Mouse (Mus musculus) activated CD4-positive, CD25-positive, alpha-beta regulatory T cell, adult 4 months (primary cell): ENCODE data around the gene 4930516K23Rik. TPM values are rescaled to one million over a fixed set of nuclear protein-coding genes. Genes with fewer than 3 reads are reported as not detected.

Source experiments
- ATAC-seq: one replicate; pipeline ENCODE4 v1.8.0; 2017
- polyA plus RNA-seq, 2 experiments: library from polyadenylated mRNA; unstranded; fragments of 100-300 nt; shearing (Covaris generic); gene quantifications; one replicate each; pipeline ENCODE4 v1.2.1; 2017

Gene 4930516K23Rik
- not detected for polyA plus RNA-seq

DNA sequence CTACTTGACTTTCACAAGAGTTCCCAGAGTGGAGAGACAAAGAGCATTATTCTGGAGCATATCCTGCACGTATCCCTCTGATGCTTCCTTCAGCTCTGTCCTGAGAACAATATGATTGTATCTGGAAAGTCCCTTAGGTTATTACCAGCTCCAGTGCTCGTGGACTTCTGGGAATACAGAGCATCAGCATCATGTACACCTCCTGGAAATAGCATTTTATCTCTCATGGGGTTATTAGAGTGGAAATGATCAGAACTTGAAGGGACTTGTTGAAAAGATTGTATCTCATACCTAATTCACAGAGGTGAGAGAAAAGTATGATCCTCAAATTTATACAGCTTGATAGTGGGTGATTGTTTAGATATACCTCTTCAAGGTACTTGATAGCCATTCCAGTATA, at the start of gene 4930516K23Rik:
Gene 4930516K23Rik, minus strand, starts transcription at position 101 of the 400 bp plus-strand sequence.
- no peak for ATAC-seq

DNA sequence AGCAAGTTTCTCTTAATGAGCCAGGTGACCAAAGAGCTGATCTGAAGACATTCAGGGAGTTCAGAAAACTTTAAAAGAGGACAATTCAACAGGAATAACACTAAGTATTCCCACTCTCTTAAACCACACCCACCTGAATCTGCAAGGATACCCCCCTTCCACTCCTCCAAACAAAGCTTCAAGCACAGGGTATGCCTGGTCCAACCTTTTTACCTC, 43.4 kb upstream of the 4930516K23Rik start, which contains the start of gene Olfr646:
Gene Olfr646, plus strand, starts transcription at position 117 of the 216 bp plus-strand sequence.
- no peak for ATAC-seq

DNA sequence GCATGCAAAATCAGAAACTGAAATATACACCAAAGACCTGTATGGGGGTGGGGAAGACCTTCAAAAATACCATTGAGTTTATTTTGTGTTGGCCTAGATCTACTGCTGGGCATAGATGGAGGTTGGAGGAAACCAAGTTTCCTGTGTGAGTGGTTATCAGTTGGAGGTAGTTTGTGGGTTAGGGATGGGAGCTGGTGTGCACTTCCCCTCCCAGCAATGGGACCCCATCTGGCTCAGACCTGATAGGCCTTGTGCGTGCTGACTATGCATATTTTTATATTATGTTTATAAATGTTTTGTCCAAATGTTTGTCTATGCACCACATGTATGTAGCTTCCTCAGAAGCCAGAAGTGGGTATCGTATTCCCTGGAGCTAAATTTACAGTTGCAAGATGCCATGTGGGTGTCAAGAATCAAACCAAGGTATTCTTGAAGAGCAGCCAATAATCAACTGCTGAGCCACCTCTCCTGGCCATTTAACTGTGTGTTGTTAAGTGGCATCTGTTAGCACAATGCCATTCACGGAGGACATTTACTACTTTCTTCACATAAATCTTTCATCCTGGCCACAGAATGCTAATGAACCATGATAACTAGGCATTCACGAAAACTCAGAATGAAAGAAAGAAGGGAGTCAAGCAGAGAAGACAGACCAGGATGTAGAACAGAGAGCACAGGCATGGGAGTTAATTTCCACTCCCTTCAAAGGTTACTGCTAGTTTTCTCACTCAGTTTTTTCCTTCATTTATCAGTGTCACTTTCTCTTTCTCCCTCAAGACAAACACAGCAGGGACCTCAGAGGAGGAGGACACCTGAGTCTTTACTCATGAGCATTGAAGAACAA, 42.9 kb upstream of the 4930516K23Rik start:
- no peak for ATAC-seq

DNA sequence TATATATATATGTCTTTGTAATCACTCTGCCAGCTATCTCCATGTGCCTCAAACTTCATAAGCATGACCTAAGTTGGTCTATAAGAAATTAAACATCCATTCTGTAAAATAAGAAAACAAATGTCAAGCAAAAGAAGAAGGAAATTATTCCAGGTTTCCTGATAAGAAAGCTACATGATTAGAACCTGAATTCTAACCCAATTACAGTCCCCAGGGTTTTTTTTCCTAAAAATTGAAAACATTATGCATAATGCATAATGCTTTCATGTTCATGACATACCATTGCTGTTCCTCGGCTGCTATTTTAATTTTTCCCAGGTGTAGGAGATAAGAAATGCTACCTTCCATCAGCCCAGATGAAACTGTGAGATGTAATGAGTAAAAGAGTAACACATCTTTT, 24.1 kb upstream of the 4930516K23Rik start, which contains the start of gene Olfr645:
Gene Olfr645, minus strand, starts transcription at position 101 of the 400 bp plus-strand sequence.
- no peak for ATAC-seq

DNA sequence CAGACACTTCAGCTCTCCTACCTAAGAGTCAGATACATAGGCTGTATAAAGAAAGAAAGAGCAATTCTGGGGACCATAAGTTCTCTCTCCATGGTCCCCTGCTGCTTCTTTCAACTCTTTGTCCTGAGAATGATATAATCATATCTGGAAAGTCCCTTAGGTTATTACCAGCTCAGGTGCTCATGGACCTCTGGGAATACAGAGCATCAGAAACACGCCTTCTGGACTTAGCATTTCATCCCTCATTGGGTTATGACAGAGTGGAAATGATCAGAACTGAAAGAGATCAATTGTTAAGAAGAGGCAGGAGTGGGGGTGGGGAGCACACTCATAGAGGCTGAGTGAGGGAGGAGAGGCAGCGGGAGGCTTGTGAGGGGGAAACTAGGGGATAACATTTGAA, 10.5 kb upstream of the 4930516K23Rik start, which contains the start of gene Olfr644:
Gene Olfr644, minus strand, starts transcription at position 101 of the 400 bp plus-strand sequence.
- no peak for ATAC-seq

DNA sequence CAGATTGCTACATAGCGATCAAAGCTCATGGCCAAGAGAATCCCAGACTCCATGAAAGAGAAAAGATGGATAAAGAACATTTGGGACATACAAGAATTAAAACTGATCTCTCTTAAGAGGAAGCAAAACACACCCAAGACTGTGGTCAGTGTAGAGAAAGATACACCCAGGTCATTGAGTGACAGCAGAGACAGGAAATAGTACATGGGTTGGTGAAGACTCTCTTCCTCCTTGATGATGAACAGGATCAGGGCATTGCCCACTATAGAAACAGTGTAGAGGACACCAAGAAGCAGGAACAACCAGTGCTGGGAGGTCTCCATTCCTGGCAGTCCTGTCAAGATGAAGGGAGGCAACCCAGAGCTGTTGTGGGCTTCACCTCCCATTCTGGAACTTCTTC, 2.0 kb downstream of the 4930516K23Rik start:
- ATAC-seq = no peak

DNA sequence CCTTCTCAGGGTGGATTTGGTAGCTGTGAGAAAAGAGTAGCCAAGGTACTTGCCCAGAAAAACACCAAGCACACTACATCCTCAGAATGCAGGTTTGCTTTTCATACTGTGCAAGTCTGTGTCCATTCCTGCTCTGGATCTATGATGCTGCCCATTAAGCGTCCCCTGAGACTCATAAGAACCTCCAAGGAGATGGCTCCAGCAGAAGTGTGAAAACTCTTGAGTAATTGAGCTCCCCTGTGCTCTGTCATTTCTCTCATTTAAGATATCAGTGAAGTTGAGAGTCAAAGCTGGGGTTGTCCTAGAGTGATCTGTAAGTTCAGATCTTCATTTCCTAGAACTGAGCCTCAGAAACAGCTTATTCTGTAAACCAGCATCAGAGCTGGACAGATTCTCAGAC, 8.7 kb downstream of the 4930516K23Rik start, which contains the start of gene Olfr642:
Gene Olfr642, minus strand, starts transcription at position 101 of the 400 bp plus-strand sequence.
- no peak for ATAC-seq

DNA sequence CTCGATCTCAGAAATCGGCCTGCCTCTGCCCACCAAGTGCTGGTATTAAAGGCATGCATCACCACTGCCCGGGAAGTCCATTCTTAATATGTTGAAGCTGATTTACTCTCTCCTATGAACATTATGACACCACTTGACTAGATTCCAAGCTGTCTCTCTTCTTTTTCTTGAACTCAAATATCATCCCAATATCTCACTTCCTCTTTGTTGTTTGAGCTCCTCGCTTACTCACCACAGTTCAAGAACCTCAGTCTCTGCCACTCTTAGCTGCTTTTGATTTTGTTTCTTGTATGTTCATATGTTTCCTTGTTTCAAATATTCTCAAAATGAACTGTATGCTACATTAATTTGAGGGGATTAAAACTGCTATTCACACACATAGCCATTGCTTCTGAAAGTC, 10.5 kb downstream of the 4930516K23Rik start:
- ATAC-seq = no peak

DNA sequence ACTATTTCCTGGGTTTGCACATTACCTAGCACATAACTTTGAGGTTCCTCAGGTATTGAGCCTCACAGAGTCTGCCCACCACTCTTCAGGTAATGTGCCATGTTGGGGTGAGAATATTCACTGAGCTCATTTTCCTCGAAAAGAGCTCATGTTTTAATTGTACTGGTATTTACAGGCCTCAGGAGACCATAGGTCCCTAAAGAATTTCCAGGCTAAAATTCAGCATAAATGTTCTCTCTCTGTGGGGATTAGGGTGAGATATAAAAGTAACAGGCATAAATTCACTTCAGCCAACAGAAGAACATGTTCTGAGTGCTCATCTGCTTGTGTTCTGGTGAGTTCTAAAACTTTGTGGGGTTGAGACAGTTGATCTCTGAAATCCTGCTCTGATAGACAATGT, 26.1 kb downstream of the 4930516K23Rik start, which contains the start of gene Olfr641:
Gene Olfr641, plus strand, starts transcription at position 301 of the 400 bp plus-strand sequence.
- no peak for ATAC-seq

DNA sequence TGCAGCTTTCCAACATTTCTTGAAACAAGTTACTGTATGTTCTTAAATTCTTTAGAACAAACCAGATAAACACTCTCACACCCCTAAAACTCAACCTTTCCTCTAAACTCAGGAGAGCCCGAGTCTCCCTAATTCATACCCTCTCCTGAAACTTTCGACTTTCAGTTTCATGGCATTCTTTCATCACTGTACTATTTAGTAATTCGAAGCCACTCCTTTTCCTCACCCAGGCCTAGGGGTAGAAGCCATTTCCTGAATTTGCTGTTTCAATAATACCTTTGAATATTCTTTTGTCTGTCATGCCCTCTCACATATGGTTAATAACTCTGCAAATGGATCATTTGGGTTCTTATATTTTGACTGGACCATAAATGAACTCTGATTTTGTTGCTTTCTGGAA, 34.3 kb downstream of the 4930516K23Rik start:
- no peak for ATAC-seq

DNA sequence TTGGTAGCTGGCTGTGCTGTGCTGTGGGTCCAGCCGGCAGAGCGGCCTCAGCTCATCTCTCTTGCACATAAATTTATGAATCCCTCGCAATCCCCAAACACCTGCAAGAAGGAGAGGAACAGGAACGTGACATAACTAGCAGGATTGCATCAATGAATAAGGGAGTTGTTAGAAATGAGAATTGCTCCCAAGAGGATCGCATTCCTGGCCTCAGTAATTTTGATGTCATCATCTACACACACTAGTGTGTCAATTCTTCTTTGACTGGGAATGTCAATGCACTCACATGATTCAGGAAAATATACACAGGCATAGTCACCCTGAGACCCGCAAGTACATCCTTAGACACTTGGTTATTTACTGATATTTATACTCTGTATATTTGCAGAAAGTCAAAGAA, 35.8 kb downstream of the 4930516K23Rik start, which contains the start of gene Olfr640:
Gene Olfr640, minus strand, starts transcription at position 101 of the 400 bp plus-strand sequence.
- no peak for ATAC-seq

DNA sequence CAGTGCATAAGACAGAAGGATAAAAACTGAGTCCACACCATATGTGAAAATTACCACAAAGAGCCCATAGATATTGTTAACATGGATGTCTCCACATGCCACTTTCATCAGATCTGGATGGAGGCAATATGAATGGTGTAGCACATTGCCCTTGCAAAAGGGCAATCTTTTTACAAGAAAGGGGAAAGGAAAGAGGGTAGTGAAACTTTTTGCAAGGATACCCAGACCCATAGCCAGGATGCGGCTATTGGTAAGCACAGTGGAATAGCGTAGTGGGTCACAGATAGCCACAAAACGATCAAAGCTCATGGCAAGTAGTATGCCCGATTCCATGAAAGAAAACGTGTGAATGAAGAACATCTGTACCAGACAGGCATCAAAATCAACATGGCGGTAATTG, 39.6 kb downstream of the 4930516K23Rik start:
- no peak for ATAC-seq

DNA sequence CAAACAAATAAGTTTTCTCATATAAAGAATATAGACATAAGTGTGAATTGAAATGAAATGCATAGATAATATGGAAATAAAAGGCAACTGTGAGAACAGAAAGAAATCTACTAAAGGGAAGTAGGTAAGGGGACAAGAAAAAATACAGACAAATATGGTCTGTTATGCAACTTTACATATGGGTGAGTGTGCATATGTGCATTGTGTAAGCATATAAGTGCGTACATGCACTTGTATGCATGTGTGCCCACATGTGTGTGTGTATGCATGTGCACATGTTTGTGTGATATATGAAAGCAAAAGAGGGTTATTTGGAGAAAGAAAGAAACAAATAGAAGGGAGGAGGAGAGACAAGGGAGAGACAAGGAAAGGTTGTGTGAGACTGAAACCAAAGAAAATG, 42.3 kb downstream of the 4930516K23Rik start:
- ATAC-seq = no peak

DNA sequence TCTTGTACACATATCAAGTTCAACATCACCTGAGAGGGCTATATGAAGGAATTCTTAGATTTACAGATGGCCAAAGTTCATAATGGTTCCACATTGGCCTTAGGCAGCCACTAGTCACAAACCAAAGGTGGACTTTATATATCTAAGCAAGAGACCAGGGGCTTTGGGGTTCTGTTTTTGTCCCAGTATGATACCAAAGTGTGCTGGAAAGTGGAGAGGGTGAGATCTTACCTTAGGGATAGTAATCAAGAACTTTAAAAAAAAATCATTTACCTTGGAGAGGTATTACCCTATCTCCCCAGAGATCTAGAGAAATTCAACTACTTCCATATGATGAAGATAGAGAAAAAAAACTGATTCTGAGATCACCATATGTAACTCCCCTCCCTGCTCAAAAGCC, 44.0 kb downstream of the 4930516K23Rik start, which contains the start of gene Olfr639:
Gene Olfr639, minus strand, starts transcription at position 101 of the 400 bp plus-strand sequence.
- ATAC-seq = no peak

Other genes with a start within 250 kb of the 4930516K23Rik start
- 100 to 1,000 TPM in 1 of 2 experiments, 1 to 10 TPM in 1; 1.3 to 103 TPM for gene Hbb-bt, start 247.4 kb downstream of the 4930516K23Rik start, polyA plus RNA-seq
- 100 to 1,000 TPM in 1 of 2 experiments, 1 to 10 TPM in 1; 8.3 to 367 TPM for gene Hbb-bs, start 233.3 kb downstream of the 4930516K23Rik start, polyA plus RNA-seq
- not detected for gene Hbb-bh2, start 220.9 kb downstream of the 4930516K23Rik start, polyA plus RNA-seq
- not detected for gene Hbb-bh1, start 218.3 kb downstream of the 4930516K23Rik start, polyA plus RNA-seq
- gene Hbb-y, start 208.2 kb downstream of the 4930516K23Rik start, polyA plus RNA-seq = not detected
- under 1 TPM in 1 of 2 experiments, not detected in 1; 0.19 TPM for gene Olfr66, start 175.2 kb downstream of the 4930516K23Rik start, polyA plus RNA-seq
- not detected for gene Olfr64, start 167.0 kb downstream of the 4930516K23Rik start, polyA plus RNA-seq
- gene Olfr65, start 158.0 kb downstream of the 4930516K23Rik start, polyA plus RNA-seq = not detected
- not detected for gene Olfr631, start 132.6 kb downstream of the 4930516K23Rik start, polyA plus RNA-seq
- gene Olfr632, start 127.1 kb downstream of the 4930516K23Rik start, polyA plus RNA-seq = not detected
- not detected for gene Olfr633, start 117.0 kb downstream of the 4930516K23Rik start, polyA plus RNA-seq
- under 1 TPM in 1 of 2 experiments, not detected in 1; 0.08 TPM for gene Olfr635, start 90.3 kb downstream of the 4930516K23Rik start, polyA plus RNA-seq
- gene Olfr638, start 62.7 kb downstream of the 4930516K23Rik start, polyA plus RNA-seq = not detected
- not detected for gene Olfr639, start 44.1 kb downstream of the 4930516K23Rik start, polyA plus RNA-seq
- gene Olfr640, start 35.9 kb downstream of the 4930516K23Rik start, polyA plus RNA-seq = not detected
- not detected for gene Olfr641, start 26.0 kb downstream of the 4930516K23Rik start, polyA plus RNA-seq
- gene Olfr642, start 8.8 kb downstream of the 4930516K23Rik start, polyA plus RNA-seq = under 1 TPM in 1 of 2 experiments, not detected in 1; 0.07 TPM
- not detected for gene Olfr644, start 10.4 kb upstream of the 4930516K23Rik start, polyA plus RNA-seq
- gene Olfr645, start 24.0 kb upstream of the 4930516K23Rik start, polyA plus RNA-seq = not detected
- gene Olfr646, start 43.4 kb upstream of the 4930516K23Rik start, polyA plus RNA-seq = not detected
- not detected for gene Ubqln5, start 68.4 kb upstream of the 4930516K23Rik start, polyA plus RNA-seq
- gene Olfr643, start 76.0 kb upstream of the 4930516K23Rik start, polyA plus RNA-seq = not detected
- not detected for gene Ubqln3, start 81.8 kb upstream of the 4930516K23Rik start, polyA plus RNA-seq
- gene Ubqlnl, start 89.1 kb upstream of the 4930516K23Rik start, polyA plus RNA-seq = not detected
- not detected for gene Olfm5, start 103.4 kb upstream of the 4930516K23Rik start, polyA plus RNA-seq
- gene Olfr648, start 121.9 kb upstream of the 4930516K23Rik start, polyA plus RNA-seq = under 1 TPM; 0.28 to 0.47 TPM
- gene Olfr649, start 134.5 kb upstream of the 4930516K23Rik start, polyA plus RNA-seq = not detected
- 1 to 10 TPM in 1 of 2 experiments, not detected in 1; 1.8 TPM for gene Trim6, start 157.3 kb upstream of the 4930516K23Rik start, polyA plus RNA-seq
- 10 to 100 TPM; 48.2 to 67.3 TPM for gene Trim34a, start 183.0 kb upstream of the 4930516K23Rik start, polyA plus RNA-seq
- gene Trim5, start 226.6 kb upstream of the 4930516K23Rik start, polyA plus RNA-seq = 10 to 100 TPM; 34.0 to 38.2 TPM